Mouse (Mus musculus) CH12.LX (cell line): ENCODE measurements around the gene Trim9. TPM values are rescaled to one million over a fixed set of nuclear protein-coding genes. Genes with fewer than 3 reads are reported as not detected.

ENCODE experiments used
- DNase-seq: peaks from one replicate; pipeline ENCODE4 v3.0.0-alpha.2; 2013; ENCODE audit errors: extremely low read depth
- H3K27ac ChIP-seq: 2 replicates; pipeline ENCODE4 v1.5.1; 2012; ENCODE audit warnings: low read depth, mild to moderate bottlenecking, control low read depth, moderate library complexity; ENCODE audit not compliant: insufficient read depth
- H3K27me3 ChIP-seq: replicated peaks from 2 replicates; pipeline ENCODE3; 2012; ENCODE audit warnings: inconsistent platforms
- H3K36me3 ChIP-seq, 2 experiments: replicated peaks in 1 of 2; 2 replicates each; pipeline versions ENCODE3 to v1.6.1; 2012; ENCODE audit warnings: inconsistent platforms in 1 of 2, low read length in 1 of 2, mild to moderate bottlenecking in 1 of 2, mixed read lengths in 1 of 2, moderate library complexity in 1 of 2; ENCODE audit not compliant: control insufficient read depth in 1 of 2, insufficient read depth in 1 of 2
- H3K4me1 ChIP-seq, 2 experiments: 2 replicates each; pipeline ENCODE4 v1.6.1; 2012; ENCODE audit warnings: inconsistent platforms in 1 of 2, moderate library complexity in 1 of 2; ENCODE audit not compliant: insufficient read depth in 2 of 2, control insufficient read depth in 1 of 2
- H3K4me2 ChIP-seq: 2 replicates; pipeline ENCODE4 v1.6.1; 2012; ENCODE audit warnings: low read depth, mild to moderate bottlenecking, control low read depth; ENCODE audit not compliant: poor library complexity, insufficient read depth, severe bottlenecking
- H3K4me3 ChIP-seq, 3 experiments: fragments of 150-350 bp in 1 of 3; sonication (generic) in 1 of 3; replicated peaks in 1 of 3; 2 replicates each; pipeline versions ENCODE3 to v1.5.1; 2011 to 2012; ENCODE audit warnings: low read depth in 2 of 3, low read length in 2 of 3, mild to moderate bottlenecking in 2 of 3, moderate library complexity in 2 of 3, control low read depth in 1 of 3, improper control_type of control experiment in 1 of 3, inconsistent platforms in 1 of 3, mixed read lengths in 1 of 3; ENCODE audit not compliant: poor library complexity in 1 of 3
- H3K79me2 ChIP-seq: replicated peaks from 2 replicates; pipeline ENCODE4 v1.6.1; 2012; ENCODE audit warnings: mild to moderate bottlenecking, moderate library complexity; ENCODE audit not compliant: control insufficient read depth, poor library complexity, insufficient read depth, severe bottlenecking; ENCODE audit errors: extremely low read depth
- H3K9ac ChIP-seq: 2 replicates; pipeline ENCODE4 v1.6.1; 2012; ENCODE audit warnings: low read depth, mild to moderate bottlenecking, control low read depth, moderate library complexity; ENCODE audit not compliant: insufficient read depth
- H3K9me3 ChIP-seq: replicated peaks from 2 replicates; pipeline ENCODE3; 2012; ENCODE audit warnings: low read length, inconsistent platforms, mixed read lengths
- CHD2 ChIP-seq: IDR thresholded peaks from 2 replicates; pipeline ENCODE4 v1.6.1; 2011; ENCODE audit warnings: low read length, improper control_type of control experiment
- CTCF ChIP-seq, 2 experiments: IDR thresholded peaks in 1 of 2; conservative IDR thresholded peaks in 1 of 2; 2 replicates each; pipeline ENCODE4 v1.5.1; 2011 to 2012; ENCODE audit warnings: low read depth in 2 of 2, low read length in 2 of 2, improper control_type of control experiment in 1 of 2, inconsistent platforms in 1 of 2, mild to moderate bottlenecking in 1 of 2, moderate library complexity in 1 of 2
- EP300 ChIP-seq: IDR thresholded peaks from 2 replicates; pipeline ENCODE4 v1.6.1; 2011; ENCODE audit warnings: low read length, improper control_type of control experiment
- ETS1 ChIP-seq: conservative IDR thresholded peaks from 2 replicates; pipeline ENCODE4 v1.6.1; 2012; ENCODE audit warnings: low read depth, mild to moderate bottlenecking, inconsistent platforms, low read length, improper control_type of control experiment, moderate library complexity
- GABPA ChIP-seq: IDR thresholded peaks from 2 replicates; pipeline ENCODE4 v1.6.1; 2012; ENCODE audit warnings: low read depth, low read length, improper control_type of control experiment, inconsistent platforms; ENCODE audit not compliant: insufficient replicate concordance
- IRF4 ChIP-seq: IDR thresholded peaks from 2 replicates; pipeline ENCODE4 v1.6.1; 2014; ENCODE audit warnings: low read depth, mild to moderate bottlenecking, inconsistent platforms, low read length, improper control_type of control experiment
- KAT2A ChIP-seq: IDR thresholded peaks from 2 replicates; pipeline ENCODE4 v1.6.1; 2012; ENCODE audit warnings: low read length, improper control_type of control experiment, inconsistent platforms; ENCODE audit not compliant: insufficient replicate concordance
- MAFK ChIP-seq: IDR thresholded peaks from 2 replicates; pipeline ENCODE4 v1.6.1; 2011; ENCODE audit warnings: low read length, improper control_type of control experiment; ENCODE audit not compliant: insufficient replicate concordance
- MAX ChIP-seq: IDR thresholded peaks from 2 replicates; pipeline ENCODE4 v1.6.1; 2011; ENCODE audit warnings: low read length, improper control_type of control experiment
- MEF2A ChIP-seq: IDR thresholded peaks from 2 replicates; pipeline ENCODE4 v1.6.1; 2014; ENCODE audit warnings: low read depth, mild to moderate bottlenecking, inconsistent platforms, low read length, improper control_type of control experiment, borderline replicate concordance
- NELFE ChIP-seq: IDR thresholded peaks from 2 replicates; pipeline ENCODE4 v1.6.1; 2011; ENCODE audit warnings: low read depth, low read length, improper control_type of control experiment
- PAX5 ChIP-seq: IDR thresholded peaks from 2 replicates; pipeline ENCODE4 v1.6.1; 2012; ENCODE audit warnings: low read length, inconsistent platforms, mixed read lengths
- RCOR1 ChIP-seq: conservative IDR thresholded peaks from 2 replicates; pipeline ENCODE4 v1.6.1; 2012; ENCODE audit warnings: low read depth, mild to moderate bottlenecking, inconsistent platforms, low read length, improper control_type of control experiment
- UBTF ChIP-seq: IDR thresholded peaks from 2 replicates; pipeline ENCODE4 v1.6.1; 2012; ENCODE audit warnings: low read depth, mild to moderate bottlenecking, inconsistent platforms, low read length, improper control_type of control experiment, moderate library complexity
- USF1 ChIP-seq: IDR thresholded peaks from 2 replicates; pipeline ENCODE4 v1.6.1; 2014; ENCODE audit warnings: low read depth, mild to moderate bottlenecking, inconsistent platforms, low read length, improper control_type of control experiment
- USF2 ChIP-seq: conservative IDR thresholded peaks from 2 replicates; pipeline ENCODE4 v1.6.1; 2011; ENCODE audit warnings: low read depth, low read length, improper control_type of control experiment
- ZMIZ1 ChIP-seq: IDR thresholded peaks from 2 replicates; pipeline ENCODE4 v1.6.1; 2012; ENCODE audit warnings: low read depth, mild to moderate bottlenecking, inconsistent platforms, low read length, improper control_type of control experiment
- dilution Hi-C: fragments of 300-500 bp; cut with MboI; formaldehyde crosslinking; loops from 2 replicates; pipeline ENCODE4 v1.14.3; 2020; ENCODE audit warnings: low sequenced_read_pairs; ENCODE audit not compliant: extremely low pct_unique_long_range_greater_than_20kb, extremely low pct_ligation_motif_present
- in situ Hi-C: fragments of 300-500 bp; cut with MboI; formaldehyde crosslinking; loops from 3 replicates; pipeline ENCODE4 v1.14.3; 2019; ENCODE audit warnings: low sequenced_read_pairs, low pct_ligation_motif_present, low pct_unique_long_range_greater_than_20kb, mixed read lengths
- polyA plus RNA-seq: library from polyadenylated mRNA; unstranded; fragments of >175 nt; gene quantifications from 2 replicates; pipeline ENCODE4 v1.2.1, GENCODE M21; 2012; ENCODE audit warnings: low read depth; ENCODE audit not compliant: insufficient read length
- total RNA-seq, 2 experiments: library from RNA; depleted of rRNA; stranded (reverse); fragments of 300-350 nt in 1 of 2; fragments of >200 nt in 1 of 2; gene quantifications; 2 replicates each; pipeline ENCODE4 v1.2.3; 2012 to 2014

Gene Trim9
- total and polyA plus RNA-seq, 3 experiments, result 0.07 TPM; not detected in 2

DNA sequence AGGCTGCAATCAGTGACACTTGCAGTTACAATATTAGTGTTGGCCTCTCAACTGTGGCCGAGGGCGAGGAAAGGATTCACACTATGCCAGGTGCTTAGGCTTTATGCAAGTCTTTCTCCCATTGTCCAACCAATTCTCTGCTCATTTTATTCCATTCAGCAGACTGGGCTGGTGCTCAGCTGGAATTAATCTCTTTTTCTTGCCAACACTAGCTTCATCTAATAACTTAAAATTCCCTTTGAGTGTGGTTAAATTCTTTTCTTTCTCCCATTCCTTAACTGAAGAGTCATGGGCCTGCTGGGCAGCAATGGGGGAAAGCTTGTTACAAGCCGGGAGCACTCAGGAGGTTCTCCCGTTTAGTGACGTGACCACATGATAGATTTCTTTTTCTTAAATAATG is 61.9 kb downstream of the Trim9 start (continued):
- no peak for TF ChIP-seq ETS1
- no peak for TF ChIP-seq GABPA

DNA sequence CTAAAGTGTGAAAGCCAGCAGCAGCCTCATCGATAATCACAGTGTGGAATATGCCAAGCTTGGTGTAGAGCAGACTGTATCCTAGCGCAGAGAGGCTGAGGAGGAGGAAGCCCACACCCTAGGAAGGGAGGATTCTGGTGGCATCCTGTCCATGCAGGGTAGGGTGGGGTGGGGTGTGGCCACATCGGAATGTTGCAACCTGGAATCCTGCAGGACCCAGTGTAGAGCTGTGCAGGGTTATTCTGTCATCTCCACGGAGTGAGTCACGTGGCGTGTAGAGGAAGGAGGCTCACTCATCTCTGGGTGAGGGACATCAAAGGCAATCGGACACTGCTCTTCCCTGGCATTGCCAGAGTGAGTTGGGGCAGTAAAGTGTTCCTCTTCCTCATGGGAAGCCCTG is 62.4 kb downstream of the Trim9 start:
- H3K4me1 ChIP-seq, result no peaks in the 10 kb centered on the region
- H3K9ac ChIP-seq, result no peak overlapping the region
- no peaks in the 10 kb centered on the region for H3K79me2 ChIP-seq
- no peak overlapping the region for H3K27ac ChIP-seq
- H3K9me3 ChIP-seq, result no peaks in the 10 kb centered on the region
- dilution Hi-C loops (no loop called here), in situ Hi-C loops (no loop called here)
- H3K4me3 ChIP-seq, result no peak overlapping the region
- DNase-seq, result no peak
- H3K27me3 ChIP-seq, result no peaks in the 10 kb centered on the region
- no peak for TF ChIP-seq UBTF
- no peak for TF ChIP-seq USF1
- no peak for TF ChIP-seq RCOR1
- no peak for TF ChIP-seq MAX
- no peak for TF ChIP-seq USF2
- no peak for TF ChIP-seq PAX5
- TF ChIP-seq MAFK, result no peak
- no peak overlapping the region for H3K4me2 ChIP-seq
- no peaks in the 10 kb centered on the region for H3K36me3 ChIP-seq

DNA sequence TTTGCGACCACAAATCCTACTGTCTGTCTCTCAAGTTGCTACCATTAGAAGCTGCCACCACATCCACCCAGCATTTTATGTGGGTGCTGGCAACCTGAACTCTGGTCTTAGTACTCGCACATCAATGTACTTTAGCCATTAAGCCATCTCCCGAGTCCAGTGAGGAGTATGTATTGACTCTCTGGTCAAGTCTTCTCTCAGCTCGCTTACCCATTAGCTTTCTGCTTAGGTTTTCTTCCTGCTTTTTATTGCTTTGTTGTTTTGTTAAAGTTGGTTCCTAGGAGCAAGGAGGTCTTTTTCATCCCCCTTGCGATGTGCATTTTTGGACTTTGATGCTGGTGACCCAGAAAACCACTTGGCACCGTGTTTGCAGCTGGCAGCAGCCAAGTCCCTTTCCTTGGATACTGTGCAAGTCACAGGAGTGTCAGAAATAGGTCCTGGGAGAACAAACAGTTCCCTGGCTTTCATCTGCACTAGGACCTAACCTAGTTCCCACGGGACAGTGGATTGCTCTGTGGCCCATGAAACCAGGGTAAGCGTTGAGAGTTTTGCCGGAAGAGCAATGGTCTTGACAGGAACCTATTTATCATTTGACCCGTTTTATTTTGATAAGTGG is 64.2 kb downstream of the Trim9 start:
- no peaks in the 10 kb centered on the region for H3K27me3 ChIP-seq
- dilution Hi-C loops, result no loop called here
- no peak overlapping the region for H3K4me3 ChIP-seq
- no peaks in the 10 kb centered on the region for H3K9me3 ChIP-seq
- no peak overlapping the region for H3K9ac ChIP-seq
- no peaks in the 10 kb centered on the region for H3K36me3 ChIP-seq
- H3K79me2 ChIP-seq, result no peaks in the 10 kb centered on the region
- no peak overlapping the region for H3K4me2 ChIP-seq
- H3K27ac ChIP-seq, result no peak overlapping the region
- in situ Hi-C loops, result no loop called here
- TF ChIP-seq CTCF (conservative IDR thresholded peaks at IDR 0.05 in 1 of 2, IDR thresholded peaks at IDR 0.05 in 1 of 2; ENCODE audit: low read depth in 2 of 2, low read length in 2 of 2), result no peak
- no peak for TF ChIP-seq IRF4
- no peak for TF ChIP-seq MEF2A
- no peak for TF ChIP-seq EP300
- no peak for TF ChIP-seq MAFK
- TF ChIP-seq KAT2A, result no peak
- TF ChIP-seq CHD2, result no peak
- no peak for TF ChIP-seq NELFE
- no peak for TF ChIP-seq RCOR1
- TF ChIP-seq USF2, result no peak
- TF ChIP-seq ETS1, result no peak
- no peak for TF ChIP-seq ZMIZ1
- H3K4me1 ChIP-seq, result no peaks in the 10 kb centered on the region
- DNase-seq, result no peak
